Mouse (Mus musculus) heart, adult 18-20 months (tissue): ENCODE results near the gene D030056L22Rik. TPM values are rescaled to one million over a fixed set of nuclear protein-coding genes. Genes with fewer than 3 reads are reported as not detected.
A peak's percentile ranks its signal among the peaks of the same experiment; 100 is the strongest.

Source experiments
- DNase-seq, 2 experiments: peaks; one replicate each; pipeline ENCODE4 v3.0.0; 2021 to 2022; ENCODE audit warnings: mixed read lengths in 1 of 2
- long read RNA-seq, 2 experiments: library from polyadenylated mRNA; stranded (forward); transcript quantifications; one replicate each; pipeline ENCODE4 v2.0.0; 2021
- total RNA-seq, 2 experiments: library from RNA; stranded (reverse); gene quantifications; 2 replicates each; pipeline ENCODE4 v1.2.3; 2021

The D030056L22Rik gene
- total RNA-seq, result 10 to 100 TPM; 11.3 to 12.2 TPM
- long read RNA-seq, experiment 1, transcript D030056L22Rik-202 (2 exons, 1,677 nt), result major isoform, 15 of 19 reads
- long read RNA-seq, experiment 1, partial matches to known transcripts, result 1 of 19 reads
- long read RNA-seq, experiment 1, other reads (novel, unspliced or antisense), result 0 of 19 reads
- long read RNA-seq, experiment 2, partial matches to known transcripts, result 0 of 6 reads
- long read RNA-seq, experiment 2, other reads (novel, unspliced or antisense), result 1 of 6 reads

- DNase-seq, result peak; percentile 98
These were observed at the start of gene D030056L22Rik for GRCm38 (mm10) chr19:18712866-18713300. Gene D030056L22Rik, plus strand, starts transcription at chr19:18713193.

DNA sequence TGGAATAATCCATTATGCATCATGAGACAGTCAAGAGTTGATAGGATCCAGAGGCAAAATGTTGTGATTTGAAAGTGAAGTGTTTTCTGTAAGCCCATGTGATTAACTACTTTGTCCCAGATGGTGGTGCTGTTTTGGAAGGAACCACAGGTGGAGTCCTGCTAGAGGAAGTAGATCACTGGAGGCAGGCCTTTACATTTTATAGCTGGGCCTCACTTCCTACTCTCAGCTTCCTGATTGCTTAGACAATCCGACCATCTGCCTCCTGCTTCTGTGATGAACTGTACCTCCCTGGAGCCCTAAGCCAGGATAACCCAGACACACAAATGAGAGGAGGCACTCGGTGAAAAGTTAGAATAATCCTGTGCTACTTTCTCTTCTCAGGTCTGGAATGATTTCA lies 49.1 kb upstream of the D030056L22Rik start:
- DNase-seq, result no peak

GRCm38 (mm10) chr19:18666966-18667365 lies 46.0 kb upstream of the D030056L22Rik start:
- no peak for DNase-seq

- DNase-seq, result no peak
These were observed 43.4 kb upstream of the D030056L22Rik start for GRCm38 (mm10) chr19:18669551-18669950.

GRCm38 (mm10) chr19:18670608-18671007 lies 42.4 kb upstream of the D030056L22Rik start, which contains the start of gene Carnmt1:
Gene Carnmt1, plus strand, starts transcription at chr19:18670764.
- peak; percentile 99 for DNase-seq

DNA sequence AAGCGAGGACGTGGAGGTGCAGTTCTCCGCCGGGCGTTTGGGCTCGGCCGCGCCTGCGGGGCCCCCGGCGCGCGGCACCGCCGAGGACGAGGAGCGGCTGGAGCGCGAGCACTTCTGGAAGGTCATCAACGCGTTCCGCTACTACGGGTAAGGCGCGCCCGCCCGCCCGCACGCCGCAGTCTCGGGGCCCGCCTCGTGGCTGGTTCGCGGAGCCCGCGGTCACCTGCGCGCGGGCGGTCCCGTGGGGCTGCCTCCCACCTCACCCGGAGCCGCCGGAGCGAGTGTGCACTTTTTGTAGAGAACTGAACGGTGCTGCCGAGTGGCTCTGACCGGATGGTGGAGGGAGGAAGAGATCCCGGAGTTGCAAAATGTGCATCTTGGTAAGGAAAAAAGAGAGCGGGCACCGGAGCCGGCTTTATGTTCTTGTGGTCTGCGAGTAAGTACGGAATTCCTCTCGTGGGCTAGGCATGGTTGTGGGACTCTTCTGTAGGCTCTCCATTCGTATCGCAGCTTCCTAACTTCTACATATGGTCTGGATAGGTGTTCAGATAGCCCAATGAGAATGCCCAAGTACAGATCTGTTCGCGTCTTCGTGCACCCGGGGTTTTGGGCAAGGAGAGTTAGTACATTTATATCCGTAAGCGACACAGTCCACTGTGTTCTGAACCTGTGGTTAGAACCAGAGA lies 41.8 kb upstream of the D030056L22Rik start:
- peak; percentile 35 to 64 for DNase-seq

- DNase-seq, result peak in 1 of 2 experiments; percentile 18
These were observed 40.5 kb upstream of the D030056L22Rik start for GRCm38 (mm10) chr19:18672498-18672897.

- no peak for DNase-seq
These were observed 39.9 kb upstream of the D030056L22Rik start for GRCm38 (mm10) chr19:18673116-18673515.

- DNase-seq, result no peak
These were observed 30.9 kb upstream of the D030056L22Rik start for GRCm38 (mm10) chr19:18682142-18682541.

- DNase-seq, result peak; percentile 16 to 60
These were observed 25.4 kb upstream of the D030056L22Rik start for GRCm38 (mm10) chr19:18687556-18687955.

GRCm38 (mm10) chr19:18692176-18692575 lies 20.8 kb upstream of the D030056L22Rik start:
- no peak for DNase-seq

DNA sequence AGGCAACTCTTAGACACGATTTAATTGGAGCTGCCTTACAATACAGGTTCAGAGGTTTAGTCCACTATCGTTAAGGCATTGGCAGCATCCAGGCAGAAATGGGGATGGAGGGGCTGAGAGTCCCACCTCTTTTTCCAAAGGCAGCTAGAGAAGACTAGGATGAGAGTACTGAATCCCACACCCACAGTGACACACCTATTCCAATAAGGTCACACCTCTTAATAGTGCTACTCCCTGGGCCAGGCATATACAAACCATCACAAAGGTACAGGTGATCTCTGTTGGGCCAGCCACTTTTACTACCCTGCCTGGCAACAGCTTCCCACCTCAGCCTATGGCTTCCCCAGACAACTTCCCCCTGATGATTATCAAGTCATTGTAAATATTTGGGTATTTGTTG lies 20.2 kb upstream of the D030056L22Rik start:
- no peak for DNase-seq

- DNase-seq, result no peak
These were observed 17.9 kb upstream of the D030056L22Rik start for GRCm38 (mm10) chr19:18695116-18695515.

- DNase-seq, result no peak
These were observed 17.4 kb upstream of the D030056L22Rik start for GRCm38 (mm10) chr19:18695552-18695951.

DNA sequence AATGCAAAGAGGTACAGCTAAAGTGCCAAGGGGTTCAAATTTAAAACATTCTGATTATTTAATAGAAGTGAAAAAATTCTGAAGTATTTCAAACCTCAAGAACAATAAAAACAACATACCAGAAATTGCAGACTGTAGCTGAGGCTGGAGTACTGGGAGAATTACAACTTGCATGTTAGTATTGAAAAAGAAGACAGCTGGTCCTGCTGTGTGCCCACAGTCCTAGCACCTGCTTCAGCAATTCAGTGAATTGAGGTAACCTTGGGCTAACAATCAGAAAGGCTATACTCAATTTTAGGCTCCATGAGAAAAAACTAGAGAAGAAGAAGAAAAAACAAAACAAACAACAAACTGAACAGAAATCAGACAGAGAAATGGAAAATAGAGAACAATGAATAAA lies 4.9 kb upstream of the D030056L22Rik start:
- DNase-seq, result no peak

DNA sequence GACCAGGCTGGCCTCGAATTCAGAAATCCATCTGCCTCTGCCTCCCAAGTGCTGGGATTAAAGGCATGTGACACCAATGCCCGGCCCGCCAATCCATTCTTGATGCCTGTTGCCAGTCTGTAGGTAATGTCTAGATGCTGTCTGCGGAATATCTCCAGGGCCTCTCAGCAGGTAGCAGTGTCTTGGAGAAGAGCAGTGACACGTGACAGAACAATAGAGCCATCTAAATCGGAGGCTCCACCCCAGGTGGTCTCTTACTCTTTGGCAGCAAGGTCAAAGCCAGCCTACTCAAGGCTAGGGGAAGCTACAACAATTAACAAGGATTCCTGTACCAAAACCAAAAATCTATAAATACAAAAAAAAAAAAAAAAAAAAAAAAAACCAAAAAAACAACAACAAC lies 2.1 kb upstream of the D030056L22Rik start:
- DNase-seq, result no peak

DNA sequence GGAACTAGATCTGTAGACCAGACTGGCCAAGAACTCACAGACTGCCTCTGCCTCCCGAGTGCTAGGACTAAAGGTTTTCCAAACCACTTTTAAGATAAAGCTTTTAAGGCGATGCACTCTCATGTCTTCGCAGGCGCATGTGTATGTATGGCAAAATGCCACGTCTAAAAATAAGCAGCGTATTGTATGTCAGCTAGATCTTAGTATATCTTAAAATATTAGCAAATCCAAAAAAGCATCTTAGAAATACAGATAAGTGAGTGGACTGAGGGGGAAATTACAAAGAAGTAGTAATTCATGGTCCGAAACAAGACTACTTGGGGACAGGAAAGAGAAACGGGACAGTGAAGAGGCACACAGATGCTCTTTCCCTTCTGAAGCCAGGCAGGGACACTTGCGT lies 1.4 kb upstream of the D030056L22Rik start:
- no peak for DNase-seq

GRCm38 (mm10) chr19:18712153-18712865 lies 684 bp upstream of the D030056L22Rik start:
- DNase-seq, result no peak

- DNase-seq, result peak in 1 of 2 experiments; percentile 42
These were observed 364 bp downstream of the D030056L22Rik start for GRCm38 (mm10) chr19:18713357-18713756.

DNA sequence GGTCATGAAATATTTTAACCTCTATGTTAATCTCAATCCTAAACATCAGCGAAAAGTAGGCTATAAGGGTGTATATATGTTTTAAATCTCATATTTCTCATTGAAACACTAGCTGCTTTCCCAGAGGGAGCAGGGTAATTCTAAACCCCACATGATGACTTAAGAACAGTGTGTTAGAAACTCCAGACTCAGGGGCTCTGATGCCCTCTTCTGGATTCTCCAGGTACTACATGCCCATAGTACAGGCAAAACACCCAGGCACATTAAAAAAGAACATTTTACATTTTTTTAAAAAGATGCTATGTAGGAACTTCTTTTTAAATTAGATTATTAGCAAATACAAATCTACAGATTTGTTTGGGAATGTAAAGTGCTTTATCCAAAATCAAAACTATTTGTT lies 3.4 kb downstream of the D030056L22Rik start:
- DNase-seq, result peak; percentile 54 to 85

- no peak for DNase-seq
These were observed 7.3 kb downstream of the D030056L22Rik start for GRCm38 (mm10) chr19:18720337-18720736.

GRCm38 (mm10) chr19:18725186-18725585 lies 12.2 kb downstream of the D030056L22Rik start:
- DNase-seq, result no peak

DNA sequence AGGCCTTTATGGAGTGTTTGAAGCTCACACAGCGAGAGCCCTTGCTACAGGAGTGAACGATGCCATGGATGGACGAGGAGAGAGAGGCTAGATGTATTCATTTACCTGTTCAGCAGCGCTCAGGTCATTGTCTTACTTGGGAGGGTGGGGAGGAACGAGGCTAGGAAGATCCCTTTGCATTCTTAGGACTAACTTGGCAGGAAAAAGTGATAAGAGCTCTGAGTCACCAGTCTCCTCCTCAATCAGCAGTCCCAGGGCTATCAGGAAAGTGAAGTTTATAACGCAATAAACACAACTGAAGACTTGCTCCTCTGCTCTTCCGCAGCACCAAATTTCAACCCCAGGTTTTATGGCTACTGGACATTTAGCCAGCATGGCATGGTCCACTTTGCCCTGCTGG lies 17.3 kb downstream of the D030056L22Rik start:
- no peak for DNase-seq
